In the genomic region with DNA sequence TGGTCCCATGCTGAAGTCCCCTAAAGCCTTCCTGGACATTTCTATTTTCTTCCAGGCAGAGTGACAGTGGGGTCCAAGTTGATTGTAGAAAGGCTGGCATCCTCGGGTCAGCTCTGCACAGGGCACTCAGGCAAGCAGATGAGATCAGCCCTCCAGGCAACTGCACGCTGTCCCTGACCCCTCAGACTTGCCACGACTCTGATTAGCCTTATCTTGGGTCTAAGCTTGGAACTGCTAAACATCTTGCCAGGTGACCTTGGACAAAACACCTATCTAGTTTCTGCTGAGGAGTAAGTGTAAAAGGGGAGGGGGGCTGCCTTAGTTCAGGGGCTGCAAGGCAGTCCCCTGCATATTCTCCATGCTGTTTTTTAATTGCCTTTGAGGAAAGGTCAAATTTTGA, we compare ENCODE assay signal across 24 mouse cellular contexts. TPM values are rescaled to one million over a fixed set of nuclear protein-coding genes. Genes with fewer than 3 reads are reported as not detected.
DNase-seq lines count a peak whose midpoint lies in the region.
"Had no signal": no experiment of that assay in that cellular context is flagged by ENCODE, and none has a peak within 500 bp of the region (broad histone marks: within the 10 kb centered on the region; RNA-seq: fewer than 3 reads in every experiment).

No protein-coding gene starts in this region.

- peaks cover 23% of the 10 kb centered on the region for H3K4me1 ChIP-seq in heart, embryonic 10.5 days

- peaks cover 18% of the 10 kb centered on the region for H3K27me3 ChIP-seq in heart, embryonic 10.5 days (ENCODE audit: insufficient read depth, poor library complexity, severe bottlenecking)
- H3K27me3 ChIP-seq: CH12.LX, Patski had no signal

- peaks cover 8% of the 10 kb centered on the region; the same call in 1 of the 2 replicates for H3K9me3 ChIP-seq in heart, embryonic 10.5 days
- H3K9me3 ChIP-seq: G1E had no signal

- H3K27ac ChIP-seq in heart, embryonic 10.5 days: 0 out of 2 replicates have a peak overlapping the region, but pooled peaks have one; percentile 11

- H3K36me3 ChIP-seq in heart, embryonic 10.5 days: peaks cover 2% of the 10 kb centered on the region; the same call in 1 of the 2 replicates
- H3K36me3 ChIP-seq: G1E had no signal

- peak; percentile 61 to 79 for DNase-seq in adrenal gland, adult (ENCODE audit: inconsistent age in 2 of 2, low spot score in 1 of 2)
- DNase-seq in adrenal gland, postnatal 10 days: no peak
- DNase-seq in adrenal gland, adult 2 months: peak; percentile 68
- DNase-seq in adrenal gland, postnatal 25 days: no peak
- DNase-seq in adrenal gland, postnatal 36 days: peak; percentile 38 to 45
- no peak for DNase-seq in adrenal gland, postnatal 14 days
- no peak for DNase-seq in heart, embryonic 10.5 days (ENCODE audit: low spot score)
- no peak for DNase-seq in heart, adult 8-10 months (ENCODE audit: low spot score)
- DNase-seq: adrenal gland, adult 8-10 months; B cell, adult 2 months; cerebellum, adult 11 months; cerebellum, adult 11-12 months; cerebellum, adult 18-20 months; cerebellum, adult 2 months; cerebellum, adult 8-10 months; cerebellum, adult 9-10 months; cerebellum, adult 9-11 months; cerebellum, postnatal 10 days had no signal

- H3K4me3 ChIP-seq in heart, embryonic 10.5 days: no peak overlapping the region

- WGBS in heart, embryonic 10.5 days: 38% methylated on average over 3 of the region's 3 CpGs

RNA-seq across cellular contexts. Expression of gene Cela1, which starts 4.3 kb away (rescaled TPM):
- total RNA-seq in adrenal gland, postnatal 10 days (2021): 10 to 100 TPM; 22.1 to 23.9 TPM
- total RNA-seq in adrenal gland, adult 2 months (2021): 10 to 100 TPM; 54.0 to 86.4 TPM
- polyA plus RNA-seq in adrenal gland, adult 2 months (2012; rRNA removed): 83.5 and 83.8 TPM in 2 replicates
- 58.0 and 58.6 TPM in 2 replicates for total RNA-seq in adrenal gland, postnatal 25 days (2021)
- 10 to 100 TPM; 60.2 to 64.9 TPM for total RNA-seq in adrenal gland, postnatal 36 days (2021)
- total RNA-seq in adrenal gland, postnatal 14 days (2021): 26.1 and 32.9 TPM in 2 replicates
- 1.5 and 2.4 TPM in 2 replicates for polyA plus RNA-seq in heart, embryonic 10.5 days (2016; fragmentation: Nextera tagmentation; extraction: Ambion mirVana)
- 1 to 10 TPM; 1.1 to 2.0 (median 1.5) TPM for total RNA-seq in heart, adult 8-10 months (2022)

RNA-seq across cellular contexts. Expression of gene Bin2, which starts 22.6 kb away (rescaled TPM):
- total RNA-seq in adrenal gland, postnatal 10 days (2021): 1 to 10 TPM; 5.5 to 5.8 TPM
- 1 to 10 TPM; 3.1 to 4.2 TPM for total RNA-seq in adrenal gland, adult 2 months (2021)
- polyA plus RNA-seq in adrenal gland, adult 2 months (2012; rRNA removed): 2.8 and 3.7 TPM in 2 replicates
- 1.3 and 1.8 TPM in 2 replicates for total RNA-seq in adrenal gland, postnatal 25 days (2021)
- 1 to 10 TPM; 1.8 to 3.2 TPM for total RNA-seq in adrenal gland, postnatal 36 days (2021)
- total RNA-seq in adrenal gland, postnatal 14 days (2021): 3.6 and 14.8 TPM in 2 replicates
- 4.3 and 10.3 TPM in 2 replicates for polyA plus RNA-seq in heart, embryonic 10.5 days (2016; fragmentation: Nextera tagmentation; extraction: Ambion mirVana)
- total RNA-seq in heart, adult 8-10 months (2022): 1 to 10 TPM in 2 of 4 experiments, under 1 TPM in 2; 0.84 to 2.6 (median 1.1) TPM
- polyA plus RNA-seq: C2C12, Patski had no signal

RNA-seq across cellular contexts. Expression of gene Galnt6, which starts 37.2 kb away (rescaled TPM):
- total RNA-seq in adrenal gland, postnatal 10 days (2021): 1 to 10 TPM; 9.6 to 9.9 TPM
- 1 to 10 TPM; 5.1 to 7.6 TPM for total RNA-seq in adrenal gland, adult 2 months (2021)
- polyA plus RNA-seq in adrenal gland, adult 2 months (2012; rRNA removed): 1.2 and 1.3 TPM in 2 replicates
- total RNA-seq in adrenal gland, postnatal 25 days (2021): 3.8 and 6.3 TPM in 2 replicates
- 1 to 10 TPM; 4.1 to 5.9 TPM for total RNA-seq in adrenal gland, postnatal 36 days (2021)
- 8.1 and 11.9 TPM in 2 replicates for total RNA-seq in adrenal gland, postnatal 14 days (2021)
- polyA plus RNA-seq in heart, embryonic 10.5 days (2016; fragmentation: Nextera tagmentation; extraction: Ambion mirVana): 0.18 and 0.20 TPM in 2 replicates
- under 1 TPM; 0.54 to 0.86 (median 0.64) TPM for total RNA-seq in heart, adult 8-10 months (2022)

RNA-seq across cellular contexts. Expression of gene Smagp, which starts 55.2 kb away (rescaled TPM):
- total RNA-seq in adrenal gland, postnatal 10 days (2021): 10 to 100 TPM; 29.6 to 41.6 TPM
- 10 to 100 TPM; 41.7 to 44.2 TPM for total RNA-seq in adrenal gland, adult 2 months (2021)
- 35.1 and 40.6 TPM in 2 replicates for polyA plus RNA-seq in adrenal gland, adult 2 months (2012; rRNA removed)
- 37.9 and 39.0 TPM in 2 replicates for total RNA-seq in adrenal gland, postnatal 25 days (2021)
- total RNA-seq in adrenal gland, postnatal 36 days (2021): 10 to 100 TPM; 37.5 to 49.6 TPM
- 45.7 and 50.1 TPM in 2 replicates for total RNA-seq in adrenal gland, postnatal 14 days (2021)
- polyA plus RNA-seq in heart, embryonic 10.5 days (2016; fragmentation: Nextera tagmentation; extraction: Ambion mirVana): 16.2 and 16.9 TPM in 2 replicates
- total RNA-seq in heart, adult 8-10 months (2022): 10 to 100 TPM; 10.9 to 20.2 (median 11.9) TPM
- polyA plus RNA-seq: activated CD4-positive, CD25-positive, alpha-beta regulatory T cell, adult 4 months; CD4-positive, CD25-positive, alpha-beta regulatory T cell, adult 4 months had no signal

Comparison
In these comparisons a context has a peak if more than half of its experiments do, and no peak if none do; other contexts are left out.
1. DNase-seq: peak in adrenal gland, adult (2 of 2), adrenal gland, adult 2 months (single experiment) and adrenal gland, postnatal 36 days (2 of 2); none in adrenal gland, postnatal 10 days (single experiment), adrenal gland, postnatal 25 days (single experiment), adrenal gland, postnatal 14 days (single experiment), heart, embryonic 10.5 days (single experiment) and heart, adult 8-10 months (single experiment).